Mouse (Mus musculus) cerebellum, adult (tissue): Measurements from ENCODE around the gene Hk1.
A peak's percentile ranks its signal among the peaks of the same experiment; 100 is the strongest.

Source experiments
- ATAC-seq: cut with Nextera tagmentation; 2 replicates; pipeline ENCODE4 v1.9.2; 2017; ENCODE audit warnings: mild to moderate bottlenecking, moderate library complexity, mixed read lengths; ENCODE audit not compliant: insufficient number of reproducible peaks, low FRiP score, low TSS enrichment

Hk1 gene

GRCm38 (mm10) chr10:62230708-62231394, 148.9 kb downstream of the Hk1 start, which contains the start of gene Tspan15:
Gene Tspan15 (minus strand): TSS chr10:62231251.
- ATAC-seq = peak; percentile 93

GRCm38 (mm10) chr10:62228126-62228525, 151.6 kb downstream of the Hk1 start:
- ATAC-seq = no peak

GRCm38 (mm10) chr10:62225839-62226238, 153.9 kb downstream of the Hk1 start:
- ATAC-seq = no peak

GRCm38 (mm10) chr10:62224231-62224630, 155.5 kb downstream of the Hk1 start:
- ATAC-seq = no peak

GRCm38 (mm10) chr10:62222777-62223176, 156.9 kb downstream of the Hk1 start:
- no peak for ATAC-seq

- ATAC-seq = no peak
Measured at GRCm38 (mm10) chr10:62221647-62222046, 158.1 kb downstream of the Hk1 start.

- no peak for ATAC-seq
Measured at GRCm38 (mm10) chr10:62220732-62221514, 158.8 kb downstream of the Hk1 start.
